Mouse (Mus musculus): ENCODE measurements around the gene Rlbp1.

- peak; percentile 16 for TF ChIP-seq CEBPB (IDR thresholded peaks at IDR 0.05; ENCODE audit: low read depth)
- TF ChIP-seq MAX (IDR thresholded peaks at IDR 0.05) = no peak
- no peak for TF ChIP-seq CTCF (IDR thresholded peaks at IDR 0.05; ENCODE audit: control insufficient read depth, insufficient read depth, insufficient read length)
- no peak for TF ChIP-seq USF1 (IDR thresholded peaks at IDR 0.05; ENCODE audit: low read depth)
- peak; percentile 73 for TF ChIP-seq FOSL1 (IDR thresholded peaks at IDR 0.05; ENCODE audit: insufficient read depth, low read length, poor library complexity, severe bottlenecking)
- no peak for TF ChIP-seq MYOG (IDR thresholded peaks at IDR 0.05; ENCODE audit: control insufficient read depth, extremely low read depth, insufficient read length)
- peak; percentile 98 for TF ChIP-seq MYOD1 (IDR thresholded peaks at IDR 0.05; ENCODE audit: control insufficient read depth, insufficient read length, low read depth)
These were observed 50.4 kb downstream of the Rlbp1 start for GRCm38 (mm10) chr7:79336362-79336910.
